Mouse (Mus musculus): Measurements from ENCODE around the gene Ptger3. TPM values are rescaled to one million over a fixed set of nuclear protein-coding genes. Genes with fewer than 3 reads are reported as not detected.
A peak's percentile ranks its signal among the peaks of the same experiment; 100 is the strongest.

Ptger3 gene
- total RNA-seq (2021): 1 to 10 TPM; 2.5 to 3.1 TPM
- long read RNA-seq, experiment 1, partial matches to known transcripts: 0 of 1 reads
- long read RNA-seq, experiment 1, other reads (novel, unspliced or antisense): 0 of 1 reads
- long read RNA-seq, experiment 2, partial matches to known transcripts: 1 of 2 reads
- long read RNA-seq, experiment 2, other reads (novel, unspliced or antisense): 0 of 2 reads

DNA sequence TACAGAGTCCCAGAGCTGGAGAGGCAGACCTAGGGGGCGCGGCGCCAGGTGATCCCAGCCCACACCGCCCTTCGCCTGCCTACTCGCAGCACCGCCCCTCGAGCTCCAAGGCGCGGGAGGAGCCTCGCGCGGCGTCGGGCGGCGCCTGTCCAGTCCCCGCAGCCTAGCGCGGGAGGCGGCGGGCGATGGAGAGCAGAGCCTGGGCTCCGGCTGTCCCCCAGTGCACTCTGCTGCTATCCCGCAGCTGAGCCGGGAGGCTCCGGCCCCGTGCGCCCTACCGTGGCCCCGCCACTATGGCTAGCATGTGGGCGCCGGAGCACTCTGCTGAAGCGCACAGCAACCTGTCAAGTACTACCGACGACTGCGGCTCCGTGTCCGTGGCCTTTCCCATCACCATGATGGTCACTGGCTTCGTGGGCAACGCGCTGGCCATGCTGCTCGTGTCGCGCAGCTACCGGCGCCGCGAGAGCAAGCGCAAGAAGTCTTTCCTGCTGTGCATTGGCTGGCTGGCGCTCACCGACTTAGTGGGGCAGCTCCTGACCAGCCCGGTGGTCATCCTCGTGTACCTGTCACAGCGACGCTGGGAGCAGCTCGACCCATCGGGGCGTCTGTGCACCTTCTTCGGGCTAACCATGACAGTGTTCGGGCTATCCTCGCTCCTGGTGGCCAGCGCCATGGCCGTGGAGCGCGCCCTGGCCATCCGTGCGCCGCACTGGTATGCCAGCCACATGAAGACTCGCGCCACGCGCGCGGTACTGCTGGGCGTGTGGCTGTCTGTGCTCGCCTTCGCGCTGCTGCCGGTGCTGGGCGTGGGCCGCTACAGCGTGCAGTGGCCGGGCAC, at the start of gene Ptger3:
Gene Ptger3 (plus strand): TSS at position 168 of the 841 bp plus-strand sequence.
- DNase-seq (ENCODE audit: low spot score in 2 of 2): peak; percentile 12 to 15

DNA sequence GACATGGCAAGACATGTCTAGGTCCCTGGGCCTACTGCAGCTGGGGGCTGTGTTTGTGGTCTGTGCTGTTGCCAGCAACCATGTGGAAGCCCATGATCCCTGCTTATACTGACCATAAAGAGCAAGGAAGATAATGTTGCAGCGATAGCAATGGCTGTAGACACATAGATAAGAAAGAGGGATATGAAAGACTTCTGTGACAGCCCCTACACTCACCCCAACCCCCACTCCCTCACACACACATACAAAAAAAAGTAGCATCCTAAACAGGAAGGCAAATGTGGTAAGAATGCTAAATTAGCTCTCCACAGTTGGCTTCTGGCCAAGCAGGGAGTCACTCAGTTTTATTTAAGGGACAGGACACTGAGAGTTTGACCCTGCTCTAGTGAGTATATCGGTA, 48.7 kb upstream of the Ptger3 start:
- no peak for DNase-seq (ENCODE audit: low spot score in 2 of 2)

DNA sequence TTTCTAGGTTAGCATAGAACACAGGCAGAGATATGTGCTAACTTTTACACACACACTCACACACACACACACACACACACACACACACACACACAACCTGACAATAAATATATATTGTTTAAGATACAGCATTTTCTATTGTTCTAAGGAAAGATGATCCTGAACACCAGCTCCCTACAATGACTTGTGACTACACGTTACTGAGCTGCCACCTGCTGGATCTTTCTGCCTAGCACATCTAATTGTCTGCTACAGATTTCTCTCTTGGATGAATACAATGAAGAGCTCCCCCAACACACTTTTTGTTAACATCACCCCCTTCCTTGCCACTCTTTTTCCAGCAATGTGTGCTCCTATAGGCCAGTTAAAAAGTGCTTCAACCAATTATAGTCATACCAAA, 46.3 kb upstream of the Ptger3 start:
- peak; percentile 69 to 77 for DNase-seq (ENCODE audit: low spot score in 2 of 2)

DNA sequence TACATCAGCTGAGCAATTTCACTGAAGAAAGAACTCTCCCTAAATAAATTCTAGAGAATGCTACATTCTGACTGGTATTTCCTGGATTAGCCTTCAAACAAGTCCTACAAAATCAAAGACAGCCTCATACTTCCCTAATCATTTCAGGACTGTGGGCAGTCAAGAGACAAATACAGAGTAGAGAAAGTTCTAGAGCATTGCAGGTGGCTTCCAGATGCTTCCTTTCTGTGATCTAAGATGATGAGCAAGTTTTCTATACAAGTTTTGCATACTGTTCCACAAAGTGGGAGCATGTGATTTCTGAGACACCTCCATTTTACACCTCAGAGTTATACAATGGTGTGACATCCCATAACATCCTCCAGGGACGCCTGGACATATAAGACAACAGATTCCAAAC, 42.9 kb upstream of the Ptger3 start:
- DNase-seq (ENCODE audit: low spot score in 2 of 2): no peak

DNA sequence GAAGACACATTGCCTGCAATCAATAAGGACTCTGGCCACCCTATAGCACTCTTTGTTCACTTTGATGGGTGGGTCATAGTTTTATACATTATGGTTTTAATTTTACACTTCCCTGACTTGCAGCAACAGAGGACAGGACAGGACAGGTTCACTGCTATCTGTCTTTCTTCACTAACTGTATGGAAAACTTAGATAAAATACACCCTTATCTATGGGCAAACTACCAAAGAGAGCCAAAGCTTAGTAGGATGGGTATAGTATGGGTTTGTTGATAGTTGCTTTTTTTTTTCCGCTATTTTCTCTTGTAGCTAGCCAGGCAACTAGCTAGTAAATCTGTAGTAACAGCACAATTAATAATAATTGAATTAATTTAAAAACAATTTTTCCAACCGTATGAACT, 35.1 kb upstream of the Ptger3 start:
- DNase-seq (ENCODE audit: low spot score in 2 of 2): no peak

DNA sequence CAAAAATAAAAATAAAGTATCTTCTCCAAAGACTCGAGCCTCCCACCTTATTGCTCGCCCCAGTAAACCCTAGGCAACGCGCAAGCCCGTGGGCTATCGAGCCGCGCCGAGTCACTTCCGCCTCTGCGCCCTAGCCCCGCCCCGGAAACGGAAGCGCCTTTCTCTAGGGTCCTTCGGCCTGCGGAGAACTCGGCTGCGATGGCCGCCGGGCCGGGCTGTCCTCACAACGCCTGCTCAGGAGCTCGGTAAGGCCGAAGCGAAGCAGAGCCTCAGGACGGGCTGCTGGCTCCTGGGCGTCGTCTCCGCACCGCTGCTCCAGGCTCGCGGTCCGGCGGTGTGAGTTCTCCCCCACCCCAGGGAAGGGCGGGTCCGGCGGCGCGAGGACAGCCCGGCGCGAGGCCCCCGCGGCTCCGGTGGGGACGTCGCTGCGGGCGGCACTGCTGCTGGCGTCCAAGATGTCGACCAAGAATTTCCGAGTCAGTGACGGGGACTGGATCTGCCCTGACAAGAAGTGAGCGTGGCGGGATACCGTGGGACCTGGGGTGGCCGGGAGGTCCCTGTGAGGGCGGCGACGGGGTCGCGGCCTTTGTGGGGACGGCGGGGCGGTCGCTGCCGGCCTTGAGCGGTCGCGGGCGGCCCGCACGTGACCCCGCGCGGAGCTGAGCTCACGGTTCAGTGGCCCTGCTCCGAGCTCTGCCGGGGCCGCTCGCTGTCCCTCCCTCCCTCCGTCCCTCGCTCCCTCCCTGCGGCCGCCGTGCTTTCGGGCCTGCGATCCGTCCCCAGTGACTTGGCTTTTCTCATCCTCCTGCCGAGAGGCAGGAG, 32.5 kb upstream of the Ptger3 start, which contains the start of gene Zranb2:
Gene Zranb2 (plus strand): TSS at position 197 of the 822 bp plus-strand sequence.
- DNase-seq (ENCODE audit: low spot score in 2 of 2): peak; percentile 94 to 97

DNA sequence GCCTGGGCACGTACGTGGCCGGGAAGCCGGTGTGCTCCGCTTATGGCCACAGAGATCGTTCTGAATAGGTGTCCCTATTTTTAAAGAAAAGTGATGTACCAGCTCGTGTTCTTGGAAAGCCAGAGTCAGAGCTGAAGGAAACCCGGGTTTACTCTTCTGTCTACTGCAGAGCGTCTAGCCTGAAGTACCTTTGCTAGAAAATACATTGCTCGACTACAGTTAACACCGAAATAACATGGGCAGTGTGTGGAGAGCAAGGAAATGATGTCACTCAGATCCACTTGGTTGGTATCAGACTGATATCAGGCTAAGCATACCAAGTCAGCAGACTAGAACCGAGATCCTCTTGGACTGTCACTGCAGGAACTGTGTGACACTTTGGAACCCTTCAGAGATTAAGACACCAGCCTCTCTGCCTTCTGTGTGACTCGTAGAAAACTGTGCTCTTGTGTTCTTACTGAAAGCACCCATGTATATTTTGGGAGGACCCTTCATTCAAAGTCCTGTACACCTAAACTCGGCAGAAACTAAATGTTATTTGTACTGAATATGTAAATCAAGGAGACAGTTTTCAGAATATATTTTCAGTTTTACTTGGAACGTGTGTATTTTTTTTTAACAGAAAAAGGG, 31.8 kb upstream of the Ptger3 start:
- no peak for DNase-seq (ENCODE audit: low spot score in 2 of 2)

DNA sequence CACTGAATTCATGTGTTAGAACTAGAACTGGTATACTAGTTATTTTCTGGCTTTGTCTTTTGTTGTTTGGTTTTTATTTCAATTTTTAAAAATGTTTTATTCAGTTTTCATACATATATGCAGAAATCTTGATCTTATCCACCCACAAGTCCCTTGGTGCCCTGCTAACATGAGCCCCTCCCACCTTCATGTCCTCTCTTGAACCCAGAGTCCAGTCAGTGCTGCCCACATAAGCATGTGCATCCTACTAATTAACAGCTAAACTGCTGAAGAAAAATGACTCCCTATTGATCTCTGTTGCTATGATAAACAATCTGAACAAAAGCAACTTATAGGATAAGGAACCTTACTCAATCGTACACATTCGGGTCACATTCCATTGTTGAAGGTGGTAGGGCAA, 17.4 kb upstream of the Ptger3 start:
- DNase-seq (ENCODE audit: low spot score in 2 of 2): no peak

DNA sequence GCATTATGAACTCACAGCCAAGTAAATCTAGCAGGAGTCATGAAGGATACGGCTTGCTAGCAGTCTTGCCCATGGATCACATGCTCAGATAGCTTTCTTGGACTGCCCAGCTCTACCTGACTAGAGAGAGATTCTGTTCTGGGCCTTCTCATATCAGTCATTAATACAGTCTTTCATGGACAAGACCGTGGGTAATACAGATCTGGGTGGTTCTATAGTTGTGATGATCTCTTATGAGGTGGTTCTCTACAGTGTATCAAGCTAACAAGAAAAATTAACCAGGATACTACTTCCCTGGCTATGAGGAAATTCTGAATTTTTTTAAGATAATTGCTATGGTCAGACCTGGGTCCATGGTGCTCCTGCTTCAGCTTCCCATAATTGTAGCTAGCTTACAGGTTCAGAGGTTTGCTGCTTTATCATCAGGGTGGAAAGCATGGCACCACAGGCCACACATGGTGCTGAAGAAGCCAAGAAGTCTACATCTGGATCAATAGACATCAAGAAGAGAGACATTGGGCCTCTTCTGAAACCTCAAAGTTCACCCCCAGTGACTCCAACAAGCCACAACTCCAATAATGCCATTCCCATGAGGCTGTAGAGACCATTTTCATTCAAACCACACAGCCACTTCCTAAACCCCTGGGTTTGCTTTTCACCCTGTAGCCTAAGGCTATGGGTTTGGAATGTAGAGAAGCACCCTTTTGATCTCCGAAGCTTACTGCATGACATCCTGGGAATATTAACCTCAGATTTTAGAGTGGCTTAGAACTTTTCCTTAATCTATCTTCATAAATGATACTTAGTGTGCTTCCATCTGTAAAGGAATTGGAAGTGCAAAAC, 16.7 kb upstream of the Ptger3 start:
- DNase-seq (ENCODE audit: low spot score in 2 of 2): no peak

DNA sequence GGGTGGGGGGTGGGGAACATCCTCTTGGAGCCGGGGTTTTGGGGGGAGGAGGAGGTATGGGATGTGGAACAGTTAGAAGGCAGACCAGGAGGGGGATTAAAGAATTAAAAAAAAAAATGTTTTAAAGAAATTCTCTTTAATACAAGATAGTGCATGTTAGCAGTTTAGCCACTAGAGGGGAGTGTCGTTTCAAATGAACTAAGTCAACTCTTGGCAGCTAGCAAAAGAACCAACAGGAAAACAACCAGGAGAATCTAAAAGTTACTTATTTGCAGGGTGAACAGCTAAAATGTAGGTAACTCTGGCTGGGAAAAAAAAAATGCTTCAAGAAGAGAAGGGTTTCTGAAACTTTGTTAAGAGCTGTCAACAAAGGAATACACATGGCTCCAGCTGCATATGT, 1.5 kb upstream of the Ptger3 start:
- peak in 1 of 2 experiments; percentile 58 for DNase-seq (ENCODE audit: low spot score in 2 of 2)

DNA sequence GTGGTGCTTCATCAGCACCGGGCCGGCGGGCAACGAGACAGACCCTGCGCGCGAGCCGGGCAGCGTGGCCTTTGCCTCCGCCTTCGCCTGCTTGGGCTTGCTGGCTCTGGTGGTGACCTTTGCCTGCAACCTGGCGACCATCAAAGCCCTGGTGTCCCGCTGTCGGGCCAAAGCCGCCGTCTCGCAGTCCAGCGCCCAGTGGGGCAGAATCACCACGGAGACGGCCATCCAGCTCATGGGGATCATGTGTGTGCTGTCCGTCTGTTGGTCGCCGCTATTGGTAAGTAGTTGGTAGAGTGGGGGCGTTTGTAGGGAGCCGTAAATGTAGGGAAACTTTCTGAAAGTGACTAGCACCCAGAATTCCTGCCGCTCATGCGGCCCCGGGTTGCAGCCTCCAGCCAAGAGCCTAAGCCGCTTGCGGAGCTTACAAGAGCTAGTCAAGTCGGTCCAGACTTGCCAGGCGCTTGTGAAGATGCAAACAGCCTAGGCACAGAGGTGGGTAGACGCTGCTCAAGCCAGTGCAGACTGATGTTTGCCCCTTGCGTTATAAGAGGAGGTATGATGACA, 957 bp downstream of the Ptger3 start:
- no peak for DNase-seq (ENCODE audit: low spot score in 2 of 2)

DNA sequence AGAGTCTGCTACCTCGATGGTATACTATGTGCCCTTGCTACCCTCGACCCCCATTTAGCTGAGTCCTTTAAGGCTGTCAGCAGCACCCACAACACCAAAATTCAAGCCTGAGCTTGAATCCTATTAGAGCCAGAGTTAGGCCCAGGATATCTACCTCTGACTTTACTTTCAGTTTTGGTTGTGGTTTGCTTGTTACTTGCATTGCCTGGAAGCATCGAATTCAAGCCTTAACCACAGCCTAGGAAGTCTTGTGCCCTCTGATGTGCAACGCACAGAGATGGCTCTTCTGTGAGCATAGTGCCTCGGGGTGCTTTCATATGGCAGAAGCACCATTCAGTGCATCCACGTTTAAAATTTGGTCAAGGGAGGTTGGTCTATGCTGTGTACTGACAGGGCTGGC, 5.3 kb downstream of the Ptger3 start:
- DNase-seq (ENCODE audit: low spot score in 2 of 2): no peak

DNA sequence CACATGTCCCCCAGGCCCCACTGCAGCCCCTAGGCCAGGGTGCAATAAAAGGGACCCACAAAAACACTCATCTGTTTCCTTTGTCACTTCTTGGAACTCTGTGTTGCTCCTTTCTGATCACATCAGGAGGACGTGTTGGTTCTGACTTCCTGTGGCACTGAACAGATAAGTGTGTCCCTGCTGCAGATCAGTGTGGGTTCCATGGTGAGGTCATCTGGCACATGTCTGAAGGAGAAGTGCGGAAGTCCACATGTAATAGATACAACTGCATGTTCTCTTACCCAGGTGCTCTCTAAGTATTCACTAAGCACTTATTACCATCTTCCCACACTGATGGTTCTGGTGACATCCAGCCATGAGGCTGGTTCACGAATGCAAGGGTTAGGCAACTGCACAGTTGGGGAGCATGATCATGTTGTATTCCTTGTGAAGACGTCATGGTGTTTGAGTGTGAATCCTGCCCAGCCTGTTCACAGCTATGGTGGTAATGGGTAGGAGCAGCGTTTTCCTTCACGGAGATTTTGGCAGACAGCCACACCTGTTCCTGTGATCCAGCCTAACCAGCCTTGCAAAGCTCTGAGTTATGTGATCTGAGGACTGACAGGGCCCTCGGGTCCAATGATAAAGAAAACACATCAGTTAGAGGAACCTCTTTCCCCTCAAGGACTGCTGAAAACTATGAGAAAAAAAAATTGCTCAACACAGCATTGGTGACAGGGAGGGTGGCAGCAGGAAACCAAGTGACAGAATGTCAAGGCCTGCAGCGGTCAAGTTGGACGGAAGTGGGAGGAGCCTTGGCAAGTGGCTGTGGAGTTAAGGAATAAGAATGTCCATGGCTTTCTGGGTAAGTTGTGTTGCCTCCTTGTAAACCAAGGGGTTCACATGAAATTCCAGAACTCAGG, 9.0 kb downstream of the Ptger3 start:
- DNase-seq (ENCODE audit: low spot score in 2 of 2): no peak

DNA sequence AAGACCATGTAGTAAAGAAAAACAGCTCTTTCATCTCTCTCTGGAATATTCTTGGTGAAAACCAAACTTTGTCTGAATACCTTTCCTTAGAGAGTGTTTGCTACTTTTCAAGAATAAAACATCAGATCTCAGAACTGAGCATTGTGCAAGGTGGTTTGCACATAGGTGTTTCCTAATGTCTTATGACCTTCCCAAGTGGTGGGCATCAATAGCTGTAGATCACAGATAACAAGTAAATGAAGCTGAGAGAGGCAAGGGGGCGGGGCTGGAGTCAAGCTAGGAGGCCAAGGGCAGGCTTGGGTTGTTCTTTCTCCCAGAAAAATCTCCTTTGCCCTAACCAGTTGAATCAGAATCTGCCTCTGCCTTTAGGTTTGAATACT, 9.6 kb downstream of the Ptger3 start:
- no peak for DNase-seq (ENCODE audit: low spot score in 2 of 2)

DNA sequence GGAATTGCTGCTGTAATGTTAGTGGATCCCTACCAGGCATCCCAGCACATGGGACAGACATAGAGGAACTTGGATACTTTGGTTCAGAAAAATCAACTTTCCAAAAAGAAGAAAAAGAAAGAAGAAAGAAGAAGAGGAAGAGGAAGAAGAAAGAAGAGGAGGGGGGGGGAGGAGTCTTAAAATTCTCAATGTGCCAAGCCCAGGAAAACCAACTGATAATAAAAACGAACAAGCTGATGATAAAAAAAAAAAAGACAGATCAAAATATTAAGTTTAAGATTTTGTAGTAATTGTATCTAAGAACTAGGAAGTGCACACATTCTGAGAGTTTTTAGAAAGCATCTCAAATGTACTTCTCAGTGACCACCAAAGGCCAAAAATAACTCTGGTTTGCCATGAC, 10.2 kb downstream of the Ptger3 start:
- DNase-seq (ENCODE audit: low spot score in 2 of 2): no peak

DNA sequence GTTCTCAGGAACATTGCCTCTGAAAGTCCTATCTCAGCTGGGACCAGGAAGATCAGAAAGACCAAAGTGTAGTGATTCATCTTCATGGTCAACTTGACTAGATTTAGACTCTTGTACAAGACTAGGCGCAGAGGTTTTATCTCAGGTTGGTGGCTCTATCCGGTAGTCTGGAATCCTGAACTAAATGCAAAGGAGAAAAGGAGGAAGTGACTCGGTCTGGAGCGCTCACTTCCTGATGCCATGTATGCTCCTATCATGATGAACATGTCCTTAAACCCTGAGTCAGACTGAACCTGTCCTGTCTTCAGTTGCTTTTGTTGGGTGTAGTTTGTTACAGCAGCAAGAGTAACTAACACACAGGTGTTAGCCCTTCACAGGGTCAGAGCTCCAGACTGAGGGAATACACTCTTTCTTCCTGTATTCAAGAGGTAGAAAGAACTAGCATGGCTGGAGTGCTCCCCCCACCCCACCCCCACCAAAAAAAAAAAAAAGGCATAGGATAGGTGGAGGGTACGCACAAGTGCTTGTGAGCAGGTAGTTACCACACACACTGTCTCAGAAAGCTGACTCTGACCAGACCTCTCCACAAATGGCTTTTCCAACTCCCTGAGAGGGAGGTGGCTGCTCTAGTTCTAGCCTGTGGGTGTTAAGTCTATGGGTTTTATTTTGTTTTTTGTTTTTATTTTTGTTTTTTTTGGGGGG, 11.9 kb downstream of the Ptger3 start:
- DNase-seq (ENCODE audit: low spot score in 2 of 2): no peak

DNA sequence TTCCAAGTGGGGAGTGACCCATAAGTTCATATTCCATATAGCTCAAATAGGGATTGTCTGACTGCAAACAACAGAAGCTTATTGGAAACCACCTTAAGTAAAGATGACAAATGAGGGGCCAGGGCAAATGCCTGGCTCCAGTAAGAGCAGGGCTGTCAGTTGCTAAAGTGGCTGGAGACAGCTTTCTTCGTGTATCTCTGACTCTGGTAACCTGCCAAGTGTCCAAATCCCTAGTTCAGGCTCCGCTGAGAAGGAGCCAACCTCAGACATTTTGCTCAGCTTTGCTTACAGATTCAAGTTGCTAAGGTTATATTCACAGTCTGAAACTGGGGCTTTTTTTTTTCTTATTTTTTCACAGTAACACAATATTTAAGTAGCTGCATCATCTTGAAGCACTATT, 12.7 kb downstream of the Ptger3 start:
- DNase-seq (ENCODE audit: low spot score in 2 of 2): no peak

DNA sequence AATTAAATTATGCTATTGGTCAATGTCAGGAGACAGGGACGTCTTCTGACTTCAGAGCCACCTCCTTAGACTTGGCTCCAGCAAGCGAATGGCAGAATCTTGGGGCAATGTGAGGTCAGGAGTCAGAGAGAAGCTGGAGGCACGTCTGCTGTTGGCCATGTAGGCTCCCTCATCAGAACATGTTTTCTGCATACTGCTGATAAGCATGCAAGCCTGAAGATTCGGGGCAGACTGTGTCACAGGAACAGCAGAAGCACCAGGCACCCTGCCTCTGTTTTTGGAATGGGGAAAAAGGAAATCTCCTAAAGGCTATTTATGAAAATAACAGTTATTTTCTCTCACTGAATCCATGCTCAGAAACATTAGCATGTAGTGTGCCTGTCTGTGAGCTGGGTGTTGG, 13.6 kb downstream of the Ptger3 start:
- no peak for DNase-seq (ENCODE audit: low spot score in 2 of 2)

DNA sequence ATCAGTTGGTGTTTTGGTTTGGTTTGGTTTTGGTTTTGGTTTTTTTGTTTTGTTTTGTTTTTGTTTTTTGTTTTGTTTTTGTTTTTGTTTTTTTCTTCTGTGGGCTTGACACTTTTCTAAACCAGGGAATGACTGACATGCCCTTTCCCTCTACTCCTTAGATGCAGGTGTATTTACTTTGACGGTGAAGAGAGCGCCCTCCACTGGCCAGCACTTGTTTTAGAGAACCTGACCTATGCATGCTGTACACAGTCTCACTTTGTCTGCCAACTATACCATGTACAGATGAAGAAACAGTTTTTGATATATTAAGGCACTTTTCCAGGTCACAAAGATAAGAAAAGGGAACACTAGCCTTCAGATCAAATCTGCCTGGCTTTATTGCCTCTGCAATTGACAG, 15.1 kb downstream of the Ptger3 start:
- no peak for DNase-seq (ENCODE audit: low spot score in 2 of 2)
